Mouse (Mus musculus): ENCODE results near the gene Dok1.
A peak's percentile ranks its signal among the peaks of the same experiment; 100 is the strongest.

The Dok1 gene

DNA sequence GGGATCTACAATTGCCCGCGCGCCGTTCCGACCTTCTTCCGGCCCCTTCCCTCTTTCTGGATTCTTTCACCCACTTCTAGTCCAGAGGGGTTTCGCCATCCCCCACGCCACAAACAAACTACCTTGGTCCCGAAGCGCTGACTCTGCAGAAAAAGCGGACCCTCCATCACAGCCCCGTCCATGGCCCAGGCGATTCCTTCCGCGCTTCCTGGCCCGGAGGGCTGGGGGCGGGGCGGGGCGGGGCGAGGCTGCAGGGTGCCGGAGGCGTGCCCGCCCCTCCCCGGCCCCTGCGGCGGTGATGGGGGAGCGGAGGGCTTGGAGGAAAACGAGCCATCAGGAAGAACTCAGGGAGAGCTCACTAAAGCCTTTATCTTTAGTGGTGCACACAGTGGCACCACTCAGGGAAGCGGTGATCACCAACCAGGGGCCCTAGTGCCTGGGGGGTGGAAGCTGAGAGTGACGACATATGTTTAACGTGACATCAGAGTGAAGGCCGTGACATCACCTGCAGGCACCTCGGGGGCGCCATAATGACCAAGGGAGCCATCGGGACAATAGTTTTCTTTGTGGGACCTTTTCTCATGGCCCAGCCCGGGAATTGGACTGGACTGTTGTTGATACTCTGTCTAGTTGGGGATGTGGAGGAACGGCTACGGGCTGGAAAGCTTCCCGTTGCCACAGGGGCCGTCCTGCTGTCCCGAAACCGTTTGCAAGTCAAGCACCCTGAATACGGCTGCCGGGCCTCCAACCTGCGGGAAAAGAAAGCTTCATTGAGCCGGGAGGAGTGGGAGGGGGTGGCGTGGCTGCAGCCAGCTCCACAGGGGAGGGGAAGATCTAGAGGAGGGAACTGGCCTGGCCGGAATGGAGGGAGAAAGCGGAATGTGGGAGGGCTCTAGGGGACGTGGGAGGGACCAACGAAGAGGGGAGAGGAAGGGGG, at the start of gene Dok1, which contains the start of gene Loxl3:
Dok1 (minus strand) TSS at position 223 of the 937 bp plus-strand sequence.
Loxl3 (plus strand) TSS at position 925 of the 937 bp plus-strand sequence.
- DNase-seq: no peak

DNA sequence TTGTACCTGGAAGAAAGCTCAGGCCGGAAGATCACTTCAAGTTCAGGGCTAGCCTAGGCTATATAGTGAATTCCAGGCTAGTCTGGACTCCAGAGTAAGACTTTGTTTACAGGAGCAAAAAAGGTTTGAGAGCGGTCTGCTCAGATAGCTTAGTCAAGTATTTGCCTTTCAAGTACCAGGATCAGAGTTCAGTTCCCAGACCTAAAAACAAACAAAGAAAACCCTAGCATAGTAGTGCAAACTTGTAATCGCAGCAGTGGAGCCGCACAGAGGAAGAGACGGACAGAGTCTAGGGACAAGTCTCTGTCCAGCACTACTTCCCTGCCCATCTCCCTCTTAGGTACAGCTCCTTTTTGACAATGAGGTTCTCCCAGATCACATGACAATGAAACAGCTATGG, 46.9 kb upstream of the Dok1 start:
- DNase-seq: no peak

DNA sequence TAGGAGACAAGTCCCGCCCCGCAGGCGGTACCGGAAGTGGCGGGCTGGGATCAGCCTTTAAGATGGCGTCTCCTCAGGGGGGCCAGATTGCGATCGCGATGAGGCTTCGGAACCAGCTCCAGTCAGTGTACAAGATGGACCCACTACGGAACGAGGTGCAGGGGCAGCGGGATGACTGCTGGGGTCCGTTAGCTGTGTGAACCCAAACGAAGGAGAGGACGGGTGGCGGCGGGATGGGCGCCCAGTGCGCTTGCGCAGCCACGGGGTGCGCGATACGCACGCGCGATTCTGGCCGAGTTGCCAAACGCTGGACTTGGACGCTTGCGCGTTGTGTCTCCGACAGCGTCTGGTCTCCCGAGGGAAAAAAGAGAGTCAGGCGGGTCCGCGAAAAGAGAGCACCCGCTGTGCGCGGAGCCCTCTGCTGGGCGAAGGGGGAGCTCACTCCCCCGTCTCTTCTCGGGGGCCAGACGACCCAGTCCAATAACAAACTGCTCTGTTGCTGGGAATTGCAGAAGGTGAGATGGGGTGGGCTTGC, 45.1 kb upstream of the Dok1 start:
- peak; percentile 98 for DNase-seq

- DNase-seq: peak; percentile 67
These were observed 44.5 kb upstream of the Dok1 start, which contains the start of gene Pcgf1 for GRCm38 (mm10) chr6:83077630-83078323. Gene Pcgf1 (plus strand): TSS chr6:83077869.

- no peak for DNase-seq
These were observed 41.7 kb upstream of the Dok1 start for GRCm38 (mm10) chr6:83074979-83075378.

DNA sequence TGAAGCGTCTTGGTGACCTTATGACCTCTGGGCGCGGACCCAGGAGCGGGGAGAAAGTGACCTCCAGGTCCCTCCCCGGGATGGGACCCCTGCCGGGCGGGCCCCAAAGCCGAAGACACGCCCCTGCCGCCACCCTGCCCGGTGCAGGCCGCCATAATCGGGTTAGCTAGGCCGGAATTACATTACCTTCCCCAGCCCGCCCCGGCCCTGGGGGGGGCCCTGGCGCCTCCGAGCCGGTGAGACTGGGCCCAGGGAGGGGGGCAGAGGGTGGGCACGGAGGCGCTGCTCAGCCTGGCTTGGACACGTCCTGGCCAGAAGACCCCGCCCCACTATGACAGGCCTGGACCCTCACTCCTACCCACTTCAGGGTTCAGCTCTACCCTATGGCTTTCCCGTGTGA, 37.9 kb upstream of the Dok1 start:
- DNase-seq: no peak

DNA sequence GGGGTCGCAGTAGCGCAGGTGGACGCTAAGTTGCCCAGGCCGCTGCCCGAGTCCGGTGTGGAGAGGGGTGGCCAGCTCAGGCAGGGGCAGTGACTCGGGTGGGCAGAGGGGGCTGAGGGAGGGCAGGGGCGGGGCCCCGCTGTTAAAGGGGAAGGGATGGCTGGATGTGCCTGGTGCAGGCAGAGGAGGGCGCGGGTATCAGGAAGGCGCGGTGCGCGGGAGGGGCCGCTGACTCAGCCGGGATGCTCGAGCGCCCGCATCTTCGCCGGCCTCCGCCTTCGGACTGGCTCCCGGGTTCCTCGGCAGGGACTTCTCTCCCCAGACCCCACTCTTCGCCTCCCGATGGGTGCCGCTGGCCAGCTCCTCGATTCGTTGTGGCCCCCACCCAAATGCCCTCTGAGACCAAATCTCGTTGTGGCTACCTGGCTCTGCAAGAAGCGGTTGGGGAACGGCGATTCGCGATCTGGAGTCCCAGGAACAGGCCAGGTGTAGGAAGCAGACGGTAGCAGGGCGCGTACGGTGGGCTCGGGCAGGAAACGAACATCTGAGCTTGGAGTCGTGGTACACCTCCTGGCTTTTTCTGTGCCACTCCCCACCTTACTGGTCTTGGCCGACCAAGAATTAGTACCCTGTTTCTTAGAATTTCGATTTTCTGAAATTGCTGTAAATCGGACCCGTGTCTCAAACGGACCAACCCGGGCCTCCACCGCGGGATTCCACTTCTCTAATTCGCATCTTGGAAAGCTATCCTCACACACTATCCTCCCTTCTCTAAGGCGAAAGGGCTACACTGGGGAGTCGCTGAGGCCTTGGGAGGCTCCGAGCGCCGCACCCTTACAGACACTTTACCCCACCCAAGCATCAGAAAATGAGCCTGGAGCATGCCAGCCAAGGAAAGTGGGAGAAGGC, 37.3 kb upstream of the Dok1 start:
- DNase-seq: no peak

- DNase-seq: no peak
These were observed 36.8 kb upstream of the Dok1 start, which contains the start of gene Tlx2 for GRCm38 (mm10) chr6:83070247-83070310. Gene Tlx2 (minus strand): TSS chr6:83070293.

GRCm38 (mm10) chr6:83069488-83070246, 36.4 kb upstream of the Dok1 start:
- DNase-seq: no peak

DNA sequence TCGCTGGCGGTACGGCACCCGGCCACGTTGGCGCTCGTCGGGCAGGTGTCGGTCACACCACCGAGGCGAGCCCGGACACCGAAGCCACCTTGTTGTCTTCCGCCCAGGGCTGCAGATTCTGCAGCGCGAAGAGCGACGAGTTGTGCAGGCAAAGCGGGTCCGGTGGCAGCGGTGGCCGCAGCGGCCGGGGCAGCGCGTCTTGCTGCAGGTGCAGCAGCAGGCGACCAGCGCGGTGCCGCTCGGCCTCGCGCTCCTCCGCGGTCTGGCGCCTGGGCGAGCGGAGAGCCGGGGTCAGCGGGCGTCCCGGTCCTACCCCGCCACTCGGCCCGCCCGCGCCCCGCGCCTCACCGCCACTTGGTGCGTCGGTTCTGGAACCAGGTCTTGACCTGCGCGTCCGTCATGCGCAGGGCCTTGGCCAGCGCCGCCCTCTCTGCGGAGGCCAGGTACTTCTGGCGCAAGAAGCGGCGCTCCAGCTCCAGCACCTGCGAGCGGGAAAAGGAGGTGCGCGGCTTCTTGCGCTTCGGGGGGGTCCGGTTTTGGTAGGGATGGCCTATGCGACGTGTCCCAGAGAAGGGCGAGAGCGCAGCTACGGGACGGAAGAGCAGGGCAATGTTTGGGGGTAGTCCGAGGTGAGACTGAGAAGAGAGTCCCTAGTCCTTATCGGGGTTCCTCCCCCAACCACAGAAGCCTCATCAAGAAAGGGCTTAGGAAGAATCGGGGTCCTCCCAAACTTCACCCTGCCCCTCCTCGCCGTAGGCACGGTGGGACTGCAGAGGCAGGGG, 35.6 kb upstream of the Dok1 start:
- no peak for DNase-seq

- no peak for DNase-seq
These were observed 35.0 kb upstream of the Dok1 start for GRCm38 (mm10) chr6:83068221-83068620.

- no peak for DNase-seq
These were observed 33.2 kb upstream of the Dok1 start for GRCm38 (mm10) chr6:83066441-83066840.

GRCm38 (mm10) chr6:83065995-83066394, 32.7 kb upstream of the Dok1 start:
- DNase-seq: no peak

GRCm38 (mm10) chr6:83058725-83059124, 25.5 kb upstream of the Dok1 start:
- DNase-seq: no peak

DNA sequence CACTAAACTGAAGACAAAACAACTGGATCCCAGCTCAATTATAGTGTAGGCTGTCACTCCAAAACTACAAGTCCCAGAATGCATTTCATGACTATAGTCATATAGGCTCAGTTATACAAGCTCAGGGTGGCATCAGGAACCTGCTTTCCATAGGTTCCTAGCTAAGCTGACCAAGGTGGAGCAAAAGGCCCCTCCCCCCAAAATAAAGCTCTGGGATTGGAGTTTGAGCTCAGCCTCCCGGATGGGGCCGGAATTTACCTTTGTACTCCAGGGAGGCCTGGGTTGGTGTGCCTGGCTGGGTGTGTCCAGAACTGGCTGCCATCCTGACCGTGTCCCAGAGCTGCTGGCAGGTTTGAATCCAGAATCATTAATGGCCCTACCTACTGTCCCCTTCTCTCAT, 24.5 kb upstream of the Dok1 start, which contains the start of gene Dqx1:
Dqx1 (plus strand) TSS at position 55 of the 400 bp plus-strand sequence.
- DNase-seq: peak; percentile 52

DNA sequence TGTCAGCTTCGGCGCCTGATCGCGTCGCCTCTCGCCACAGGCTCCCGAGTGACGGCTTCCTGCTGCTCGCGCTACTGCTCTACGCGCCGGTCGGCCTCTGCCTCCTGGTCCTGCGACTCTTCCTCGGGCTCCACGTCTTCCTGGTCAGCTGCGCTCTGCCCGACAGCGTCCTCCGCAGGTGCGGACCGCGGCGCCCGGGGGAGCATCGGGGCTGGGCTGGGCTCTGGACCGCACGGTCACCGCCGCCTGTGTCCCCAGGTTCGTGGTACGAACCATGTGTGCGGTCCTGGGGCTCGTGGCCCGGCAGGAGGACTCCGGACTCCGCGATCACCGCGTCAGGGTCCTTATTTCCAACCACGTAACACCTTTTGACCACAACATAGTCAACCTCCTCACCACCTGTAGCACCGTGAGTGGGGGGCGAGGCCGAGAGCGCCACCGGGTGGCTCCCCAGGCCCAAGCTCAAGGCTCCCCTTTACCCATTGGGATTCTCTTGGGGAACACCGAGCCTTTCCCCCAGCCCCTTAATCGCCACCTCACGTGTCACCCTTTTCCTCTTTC, 21.7 kb upstream of the Dok1 start, which contains the start of gene Htra2:
Htra2 (minus strand) TSS at position 403 of the 561 bp plus-strand sequence.
- no peak for DNase-seq

DNA sequence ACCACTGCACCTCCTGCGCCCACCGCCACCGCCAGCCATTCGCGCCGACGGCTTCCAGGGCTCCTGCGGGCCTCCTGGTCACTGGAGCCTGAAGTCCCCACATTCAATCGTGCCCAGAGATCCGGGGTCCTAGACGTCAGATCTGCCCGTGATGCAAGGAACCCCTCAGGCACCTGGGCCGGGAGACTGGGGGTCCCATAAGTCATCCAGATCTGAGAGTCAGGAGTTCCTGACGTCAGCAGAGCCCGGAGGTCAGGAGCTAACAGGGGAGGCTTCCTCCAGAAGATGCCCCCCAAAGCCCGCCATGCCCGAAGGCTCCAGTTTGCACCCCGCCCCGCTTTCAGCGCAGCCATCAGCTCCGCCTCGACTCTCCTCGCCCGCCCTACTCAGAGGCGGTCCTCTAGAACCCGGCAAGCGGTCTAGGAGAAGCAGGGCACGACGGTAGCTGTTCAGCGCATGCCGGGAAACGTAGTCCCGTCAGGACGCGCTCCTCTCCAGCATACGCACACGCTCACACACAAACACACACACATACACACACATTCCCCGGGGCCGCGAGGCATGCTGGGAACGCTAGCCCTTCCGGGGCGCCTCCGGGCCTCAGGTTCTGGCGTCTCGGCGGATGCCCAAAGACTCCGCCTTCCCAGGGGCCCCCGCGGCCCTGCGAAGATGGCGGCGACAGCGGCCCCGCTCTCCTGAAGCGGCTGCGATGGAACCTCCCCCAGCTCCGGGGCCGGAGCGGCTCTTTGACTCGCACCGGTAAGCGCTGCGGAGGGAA, 21.0 kb upstream of the Dok1 start, which contains the start of gene Aup1:
Aup1 (plus strand) TSS at position 448 of the 778 bp plus-strand sequence.
- DNase-seq: peak; percentile 99

DNA sequence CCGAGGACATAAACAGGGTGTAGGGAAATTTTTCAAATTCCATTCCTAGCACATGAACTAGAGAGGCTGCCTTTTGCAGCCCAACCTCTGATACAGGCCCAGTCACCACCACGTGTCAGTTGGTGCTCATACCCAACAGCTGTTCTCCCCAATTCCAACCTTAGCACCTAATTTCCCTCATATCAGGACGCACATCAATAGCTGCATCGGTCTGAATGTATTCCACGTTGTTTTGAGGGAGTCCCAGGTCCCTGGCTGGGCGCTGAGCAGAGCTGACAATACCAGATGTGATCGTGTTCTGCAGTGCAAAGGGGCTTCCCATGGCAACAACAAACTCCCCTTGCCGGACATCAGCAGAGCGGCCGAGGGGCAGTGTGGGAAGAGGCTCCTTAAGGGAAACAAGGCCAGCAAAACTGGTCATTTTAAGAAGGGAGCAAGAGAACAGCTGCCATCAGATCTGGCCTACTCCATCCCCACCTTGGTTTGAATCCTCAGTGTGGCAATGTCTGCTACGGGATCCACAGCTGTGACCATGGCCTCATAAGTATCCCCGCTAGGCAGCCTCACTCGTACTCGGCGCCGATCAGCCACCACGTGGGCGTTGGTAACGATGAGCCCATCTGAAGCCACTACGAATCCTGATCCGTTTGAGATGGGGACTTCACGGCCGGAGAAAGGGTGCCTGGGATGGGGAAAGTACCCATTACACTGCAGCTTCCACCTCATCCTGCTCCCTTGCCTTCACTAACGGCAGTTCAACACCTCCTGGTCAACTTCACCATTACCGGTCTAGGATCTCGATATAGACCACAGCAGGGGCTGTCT, 20.1 kb upstream of the Dok1 start:
- peak; percentile 64 for DNase-seq

DNA sequence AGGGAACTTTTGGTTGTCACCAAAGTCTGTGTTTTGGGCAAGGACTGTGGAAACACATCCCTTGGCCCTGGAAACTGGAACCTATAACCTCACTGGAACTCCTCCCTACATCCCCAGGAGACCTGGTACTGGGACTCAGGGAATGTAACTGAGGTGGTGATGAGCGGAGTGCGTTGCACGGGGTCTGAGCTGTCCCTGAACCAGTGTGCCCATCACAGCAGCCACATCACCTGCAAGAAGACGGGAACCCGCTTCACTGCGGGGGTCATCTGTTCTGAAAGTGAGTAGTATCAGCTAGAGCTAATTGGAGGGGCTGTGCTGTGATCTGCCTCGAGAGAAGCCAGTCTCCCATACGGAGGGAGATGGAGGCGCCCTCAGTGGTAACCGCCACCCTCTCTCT, 16.1 kb upstream of the Dok1 start:
- no peak for DNase-seq

Data from layer of hippocampus, adult 9-11 months (tissue).